Mouse (Mus musculus) embryo, embryonic 11 days (tissue): Measurements from ENCODE around the gene Crym.
A peak's percentile ranks its signal among the peaks of the same experiment; 100 is the strongest.

Source experiments
- DNase-seq: peaks from one replicate; pipeline ENCODE4 v3.0.0-alpha.2; 2015

Gene Crym

DNA sequence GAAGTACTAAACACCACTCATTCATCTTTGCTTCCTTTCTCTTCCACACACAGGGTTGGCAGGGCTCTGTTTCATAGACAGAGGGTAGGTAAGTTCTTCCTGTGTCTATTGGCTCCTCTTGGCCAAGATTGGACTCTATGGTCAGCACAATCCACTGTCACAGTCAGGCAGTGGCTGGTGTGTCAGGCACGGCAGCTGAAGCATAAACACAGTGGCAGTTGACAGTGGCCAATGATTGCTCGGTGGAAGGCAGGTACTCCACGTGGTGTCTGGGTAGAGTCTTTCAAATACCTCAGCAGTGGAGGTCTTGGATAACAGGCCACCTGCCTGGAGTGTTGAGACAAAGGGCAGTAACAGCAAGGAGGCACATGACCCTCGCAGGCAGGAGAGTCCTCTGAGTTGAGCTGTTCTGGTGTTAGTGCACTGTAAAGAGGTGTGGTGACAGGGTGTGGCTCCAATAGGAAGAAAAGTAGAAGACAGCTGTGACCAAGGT, 43.7 kb downstream of the Crym start:
- no peak for DNase-seq

DNA sequence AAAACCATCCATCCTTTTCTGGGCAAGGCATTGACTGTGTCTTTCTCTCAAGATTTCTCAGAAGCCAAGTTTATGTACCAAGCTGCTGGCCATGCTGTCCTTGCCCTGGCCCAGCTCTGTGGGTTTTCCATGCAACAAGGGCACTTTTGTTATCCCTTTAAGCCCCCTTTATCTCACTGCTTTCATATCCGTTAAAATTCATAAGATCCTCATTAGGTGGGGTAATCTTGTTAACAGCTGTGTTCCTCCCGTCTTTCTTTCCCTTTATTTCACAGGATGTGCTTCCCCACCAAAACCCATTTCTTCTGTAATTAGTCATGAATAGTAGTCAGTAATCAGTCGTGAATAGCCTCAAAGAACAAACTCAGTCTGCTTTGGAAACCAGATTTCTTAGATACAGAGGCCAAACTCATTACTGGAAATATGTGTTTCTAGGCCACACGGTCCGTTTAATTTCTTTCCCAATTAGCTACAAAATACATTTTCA, 44.3 kb downstream of the Crym start:
- peak; percentile 22 for DNase-seq

DNA sequence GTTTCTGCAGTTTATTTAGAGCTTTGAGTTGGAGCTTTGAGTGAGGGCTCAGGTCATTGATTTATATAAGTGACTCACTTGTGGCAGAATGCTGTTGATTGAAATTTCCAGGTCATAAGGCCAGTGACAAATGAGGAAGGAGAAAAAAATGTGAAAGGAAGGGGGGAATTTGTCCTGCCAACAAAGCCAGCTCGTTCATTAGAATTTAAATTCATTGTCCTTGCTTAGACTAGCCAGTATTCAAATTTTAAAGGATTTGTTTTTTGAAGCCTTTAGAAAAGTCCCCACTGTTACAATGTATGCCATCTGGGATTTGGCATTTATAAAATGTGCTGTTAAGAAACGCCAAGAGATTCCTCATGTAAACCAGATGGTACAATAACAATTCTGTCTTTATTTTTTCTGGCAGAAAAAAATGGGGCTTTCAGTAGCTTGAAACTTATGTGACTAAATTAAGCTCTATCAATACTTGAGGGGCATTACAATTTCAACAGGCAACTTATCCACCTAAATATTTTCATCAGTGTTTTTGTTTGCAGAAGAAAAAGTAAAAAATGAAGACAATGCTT, 45.0 kb downstream of the Crym start:
- DNase-seq, result peak; percentile 10

DNA sequence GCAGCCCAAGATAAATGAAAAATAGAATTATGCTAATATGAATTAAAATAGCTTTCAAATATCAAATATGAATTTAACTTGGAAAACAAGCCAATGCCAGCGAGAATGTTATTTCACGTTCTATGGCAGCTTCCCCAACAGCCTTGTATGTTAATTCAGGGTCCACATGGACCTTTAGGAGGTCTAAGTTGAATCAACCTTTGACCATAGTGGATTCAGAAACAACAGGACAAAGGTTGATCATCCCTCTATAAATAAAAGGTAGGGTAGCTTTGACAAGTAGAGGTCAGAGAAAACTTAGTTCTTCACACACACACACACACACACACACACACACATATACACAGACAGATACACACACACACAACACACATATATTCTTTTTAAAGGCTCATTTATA, 51.0 kb downstream of the Crym start:
- DNase-seq, result no peak

DNA sequence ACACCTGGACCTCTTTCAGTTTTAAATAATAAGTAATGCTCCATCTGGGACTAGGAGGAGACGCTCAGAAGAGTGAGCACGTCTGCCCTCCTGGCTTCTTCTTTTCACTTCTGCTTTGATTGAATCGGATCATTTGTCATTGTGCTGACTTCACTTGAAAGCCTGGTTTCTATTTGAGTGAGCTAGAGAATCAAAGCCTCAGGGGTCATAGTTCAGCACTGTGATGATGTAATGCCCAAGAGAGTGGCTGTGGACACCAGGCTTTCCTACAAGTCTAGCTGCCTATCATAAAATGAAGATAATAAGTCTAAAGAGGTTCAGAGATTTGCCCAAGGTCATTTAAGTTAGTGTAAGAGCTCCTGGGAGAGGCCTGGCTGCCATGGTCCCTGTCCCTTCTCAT, 51.7 kb downstream of the Crym start:
- peak; percentile 63 for DNase-seq

DNA sequence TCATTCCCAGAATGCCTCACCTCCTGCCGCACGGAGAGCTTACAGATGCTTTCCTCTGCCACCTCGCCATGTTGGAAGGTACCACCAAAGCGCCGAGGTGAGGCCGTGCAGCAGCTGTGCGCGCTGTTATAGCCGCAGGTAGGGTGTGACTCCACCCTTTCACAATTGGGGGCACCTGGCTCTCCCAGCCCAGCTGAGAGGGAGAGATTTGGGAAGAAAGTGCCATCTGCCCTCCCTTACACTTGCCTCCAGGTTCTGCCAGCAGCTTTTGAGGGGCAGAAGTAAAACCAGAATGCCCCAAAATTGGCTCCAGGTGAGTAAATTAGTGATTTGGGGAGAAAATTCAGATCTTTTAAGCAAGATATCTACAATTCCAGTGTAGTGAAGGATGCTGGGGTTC, 56.7 kb downstream of the Crym start, which contains the start of gene Zp2:
Zp2 (minus strand) TSS at position 101 of the 400 bp plus-strand sequence.
- DNase-seq, result no peak

DNA sequence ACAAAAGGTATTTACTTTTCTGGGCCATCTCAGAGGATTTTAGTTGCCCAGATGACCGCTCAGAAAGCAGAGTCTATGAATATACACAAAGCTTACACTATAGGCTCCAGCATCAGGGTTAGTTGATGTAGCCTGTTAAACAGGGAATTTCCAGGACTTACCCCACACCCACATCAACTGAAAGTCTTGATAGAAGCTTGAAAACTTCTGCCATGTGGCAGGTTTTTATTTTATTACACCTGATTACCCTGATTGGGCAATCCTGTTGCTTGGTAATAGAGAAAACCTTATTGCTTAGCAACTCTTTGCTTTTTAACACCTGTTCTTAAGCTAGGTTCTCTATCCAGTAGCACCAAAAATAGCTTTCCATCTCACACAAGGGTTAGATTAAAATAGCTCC, 59.2 kb downstream of the Crym start:
- no peak for DNase-seq
